Mouse (Mus musculus): ENCODE measurements around the gene Rapgef1. TPM values are rescaled to one million over a fixed set of nuclear protein-coding genes. Genes with fewer than 3 reads are reported as not detected.

Gene Rapgef1
- polyA plus RNA-seq, 1 experiment from 2014 or later: 11.2 TPM

DNA sequence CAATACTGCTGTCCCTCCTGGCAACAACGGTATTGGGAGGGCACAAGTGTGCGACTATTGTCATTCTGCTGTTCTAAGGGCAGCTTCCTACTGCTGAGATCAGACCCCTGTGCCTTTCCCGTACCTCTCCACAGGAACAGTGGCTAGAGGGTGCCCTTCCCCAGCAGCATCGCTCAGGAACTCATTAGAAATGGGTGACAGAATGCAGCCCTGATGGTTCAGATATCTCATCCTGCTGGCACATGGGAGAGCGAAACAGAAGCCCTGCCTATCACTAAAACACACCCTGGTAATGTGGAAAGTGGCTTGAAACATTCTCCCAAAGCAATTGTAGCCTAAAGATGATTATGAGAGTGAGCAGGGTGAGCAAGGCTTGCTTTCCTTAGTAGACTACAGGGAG lies 15.0 kb downstream of the Rapgef1 start:
- Histone ChIP-seq H3K4me3 (replicated peaks; ENCODE audit: low read length) (no peak overlapping the region), H3K4me2 (ENCODE audit: low read depth, low read length) (no peak overlapping the region), H3K4me1 (ENCODE audit: control insufficient read depth, insufficient read depth, low read length) (peaks cover 14% of the 10 kb centered on the region), H3K27me3 (ENCODE audit: control insufficient read depth, insufficient read depth, low read length) (no peaks in the 10 kb centered on the region), H3K9ac (ENCODE audit: low read length) (no peak overlapping the region), H3K36me3 (ENCODE audit: control insufficient read depth, insufficient read depth, low read length) (no peaks in the 10 kb centered on the region), H3K9me3 (replicated peaks; ENCODE audit: control insufficient read depth, low read length) (no peaks in the 10 kb centered on the region), H3K27ac (ENCODE audit: low read length) (no peak overlapping the region)
- 81% methylated on average over 5 of the region's 5 CpGs for WGBS
- ATAC-seq (ENCODE audit: insufficient read depth, low FRiP score): no peak

- 84% methylated on average over 5 of the region's 5 CpGs for WGBS
- Histone ChIP-seq H3K36me3 (ENCODE audit: control insufficient read depth, insufficient read depth, low read length) (no peaks in the 10 kb centered on the region), H3K27ac (ENCODE audit: low read length) (no peak overlapping the region), H3K4me3 (replicated peaks; ENCODE audit: low read length) (no peak overlapping the region), H3K4me1 (ENCODE audit: control insufficient read depth, insufficient read depth, low read length) (peaks cover 14% of the 10 kb centered on the region), H3K4me2 (ENCODE audit: low read depth, low read length) (no peak overlapping the region), H3K9me3 (replicated peaks; ENCODE audit: control insufficient read depth, low read length) (no peaks in the 10 kb centered on the region), H3K9ac (ENCODE audit: low read length) (no peak overlapping the region), H3K27me3 (ENCODE audit: control insufficient read depth, insufficient read depth, low read length) (no peaks in the 10 kb centered on the region)
- ATAC-seq (ENCODE audit: insufficient read depth, low FRiP score): no peak
Measured at GRCm38 (mm10) chr2:29635966-29636507, 16.5 kb downstream of the Rapgef1 start.

- Histone ChIP-seq H3K9me3 (replicated peaks; ENCODE audit: control insufficient read depth, low read length) (no peaks in the 10 kb centered on the region), H3K4me3 (replicated peaks; ENCODE audit: low read length) (no peak overlapping the region), H3K4me1 (ENCODE audit: control insufficient read depth, insufficient read depth, low read length) (peaks cover 14% of the 10 kb centered on the region), H3K27me3 (ENCODE audit: control insufficient read depth, insufficient read depth, low read length) (no peaks in the 10 kb centered on the region), H3K27ac (ENCODE audit: low read length) (no peak overlapping the region), H3K36me3 (ENCODE audit: control insufficient read depth, insufficient read depth, low read length) (no peaks in the 10 kb centered on the region), H3K9ac (ENCODE audit: low read length) (no peak overlapping the region), H3K4me2 (ENCODE audit: low read depth, low read length) (no peak overlapping the region)
- ATAC-seq (ENCODE audit: insufficient read depth, low FRiP score): no peak
Measured at GRCm38 (mm10) chr2:29637528-29637927, 18.0 kb downstream of the Rapgef1 start.

GRCm38 (mm10) chr2:29639377-29639776 lies 19.9 kb downstream of the Rapgef1 start:
- Histone ChIP-seq H3K4me1 (ENCODE audit: control insufficient read depth, insufficient read depth, low read length) (no peaks in the 10 kb centered on the region), H3K27me3 (ENCODE audit: control insufficient read depth, insufficient read depth, low read length) (no peaks in the 10 kb centered on the region), H3K4me3 (replicated peaks; ENCODE audit: low read length) (no peak overlapping the region), H3K4me2 (ENCODE audit: low read depth, low read length) (no peak overlapping the region), H3K9me3 (replicated peaks; ENCODE audit: control insufficient read depth, low read length) (no peaks in the 10 kb centered on the region), H3K36me3 (ENCODE audit: control insufficient read depth, insufficient read depth, low read length) (no peaks in the 10 kb centered on the region), H3K9ac (ENCODE audit: low read length) (no peak overlapping the region), H3K27ac (ENCODE audit: low read length) (peak overlapping the region; percentile 21)
- 55% methylated on average over 1 of the region's 1 CpGs for WGBS
- ATAC-seq (ENCODE audit: insufficient read depth, low FRiP score): no peak

- H3K9ac ChIP-seq (ENCODE audit: low read length): no peak overlapping the region
- no peak overlapping the region for H3K4me3 ChIP-seq (replicated peaks; ENCODE audit: low read length)
- H3K27me3 ChIP-seq (ENCODE audit: control insufficient read depth, insufficient read depth, low read length): no peaks in the 10 kb centered on the region
- H3K4me1 ChIP-seq (ENCODE audit: control insufficient read depth, insufficient read depth, low read length): no peaks in the 10 kb centered on the region
- no peak overlapping the region for H3K4me2 ChIP-seq (ENCODE audit: low read depth, low read length)
- ATAC-seq (ENCODE audit: insufficient read depth, low FRiP score): no peak
- no peaks in the 10 kb centered on the region for H3K36me3 ChIP-seq (ENCODE audit: control insufficient read depth, insufficient read depth, low read length)
- no peaks in the 10 kb centered on the region for H3K9me3 ChIP-seq (replicated peaks; ENCODE audit: control insufficient read depth, low read length)
- H3K27ac ChIP-seq (ENCODE audit: low read length): peak overlapping the region; percentile 9; the same call in 1 of the 2 replicates
- WGBS: 69% methylated on average over 5 of the region's 5 CpGs
Measured at GRCm38 (mm10) chr2:29639953-29640743, 20.6 kb downstream of the Rapgef1 start.

DNA sequence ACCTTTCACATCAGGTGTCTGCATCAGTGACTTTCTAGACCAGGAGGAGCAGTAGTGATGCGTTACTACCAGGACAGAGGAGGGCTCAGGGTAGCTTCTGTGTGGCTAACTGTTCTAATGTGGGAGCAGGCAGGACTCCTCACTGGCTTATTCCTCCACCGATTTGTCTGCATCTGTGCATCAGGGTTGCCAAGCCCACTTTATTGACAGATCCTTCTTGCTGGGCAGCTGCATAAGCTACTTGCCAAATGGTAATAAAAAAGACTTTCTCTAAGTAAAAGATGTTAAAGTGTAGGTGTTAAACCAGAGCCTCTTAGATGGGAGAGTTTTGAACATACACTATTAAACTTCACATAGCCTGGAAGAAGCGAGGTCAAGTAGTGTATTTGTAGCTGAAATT lies 22.2 kb downstream of the Rapgef1 start:
- Histone ChIP-seq H3K9ac (ENCODE audit: low read length) (no peak overlapping the region), H3K27ac (ENCODE audit: low read length) (no peak overlapping the region)

GRCm38 (mm10) chr2:29643418-29643817 lies 23.9 kb downstream of the Rapgef1 start:
- no peaks in the 10 kb centered on the region for H3K27me3 ChIP-seq (ENCODE audit: control insufficient read depth, insufficient read depth, low read length)
- H3K27ac ChIP-seq (ENCODE audit: low read length): no peak overlapping the region
- WGBS: 77% methylated on average over 4 of the region's 4 CpGs
- ATAC-seq (ENCODE audit: insufficient read depth, low FRiP score): 0 out of 2 replicates have a peak, but pooled peaks have one; percentile 39
- H3K36me3 ChIP-seq (ENCODE audit: control insufficient read depth, insufficient read depth, low read length): no peaks in the 10 kb centered on the region
- H3K9me3 ChIP-seq (replicated peaks; ENCODE audit: control insufficient read depth, low read length): no peaks in the 10 kb centered on the region
- H3K4me2 ChIP-seq (ENCODE audit: low read depth, low read length): no peak overlapping the region
- H3K4me3 ChIP-seq (replicated peaks; ENCODE audit: low read length): no peak overlapping the region
- 0 out of 2 replicates have a peak, but pooled peaks cover 4% of the 10 kb centered on the region for H3K4me1 ChIP-seq (ENCODE audit: control insufficient read depth, insufficient read depth, low read length)
- H3K9ac ChIP-seq (ENCODE audit: low read length): no peak overlapping the region

More for the DNA sequence above, 22.2 kb downstream of the Rapgef1 start:
- Histone ChIP-seq H3K4me3 (replicated peaks; ENCODE audit: low read length) (no peak overlapping the region), H3K9me3 (replicated peaks; ENCODE audit: control insufficient read depth, low read length) (no peaks in the 10 kb centered on the region), H3K36me3 (ENCODE audit: control insufficient read depth, insufficient read depth, low read length) (no peaks in the 10 kb centered on the region), H3K27me3 (ENCODE audit: control insufficient read depth, insufficient read depth, low read length) (no peaks in the 10 kb centered on the region), H3K4me2 (ENCODE audit: low read depth, low read length) (no peak overlapping the region), H3K4me1 (ENCODE audit: control insufficient read depth, insufficient read depth, low read length) (no peaks in the 10 kb centered on the region)
- no peak for ATAC-seq (ENCODE audit: insufficient read depth, low FRiP score)
- WGBS: 81% methylated on average over 3 of the region's 3 CpGs

DNA sequence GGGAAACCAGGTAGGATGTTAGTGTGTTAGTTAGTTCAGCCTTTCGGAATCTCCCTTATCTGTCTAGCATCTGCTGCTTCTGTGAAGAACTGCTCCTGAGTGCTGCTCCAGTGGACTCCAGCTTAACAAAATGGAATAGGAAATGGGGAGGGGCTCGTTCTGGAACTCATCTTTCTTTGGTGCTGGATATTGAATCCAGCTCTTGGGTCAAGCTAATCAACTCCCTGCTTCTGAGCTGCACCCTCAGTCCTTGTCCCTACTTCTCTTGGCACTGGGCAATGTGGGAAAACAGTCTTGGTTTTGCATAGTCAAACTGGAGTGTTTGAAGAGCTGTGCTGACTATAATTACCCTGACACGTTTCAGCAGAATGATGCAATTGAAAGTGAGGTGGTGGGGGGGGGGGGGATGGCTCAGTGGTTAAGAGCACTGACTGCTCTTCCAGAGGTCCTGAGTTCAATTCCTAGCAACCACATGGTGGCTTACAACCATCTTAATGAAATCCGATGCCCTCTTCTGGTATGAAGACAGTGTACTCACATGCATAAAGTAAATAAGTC lies 25.6 kb downstream of the Rapgef1 start:
- no peak overlapping the region for H3K4me3 ChIP-seq (replicated peaks; ENCODE audit: low read length)
- no peaks in the 10 kb centered on the region for H3K27me3 ChIP-seq (ENCODE audit: control insufficient read depth, insufficient read depth, low read length)
- no peak overlapping the region for H3K4me2 ChIP-seq (ENCODE audit: low read depth, low read length)
- no peak overlapping the region for H3K9ac ChIP-seq (ENCODE audit: low read length)
- H3K9me3 ChIP-seq (replicated peaks; ENCODE audit: control insufficient read depth, low read length): no peaks in the 10 kb centered on the region
- 74% methylated on average over 4 of the region's 4 CpGs for WGBS
- H3K4me1 ChIP-seq (ENCODE audit: control insufficient read depth, insufficient read depth, low read length): 0 out of 2 replicates have a peak, but pooled peaks cover 4% of the 10 kb centered on the region
- no peak for ATAC-seq (ENCODE audit: insufficient read depth, low FRiP score)
- no peaks in the 10 kb centered on the region for H3K36me3 ChIP-seq (ENCODE audit: control insufficient read depth, insufficient read depth, low read length)
- H3K27ac ChIP-seq (ENCODE audit: low read length): no peak overlapping the region

GRCm38 (mm10) chr2:29646613-29647012 lies 27.1 kb downstream of the Rapgef1 start:
- no peaks in the 10 kb centered on the region for H3K27me3 ChIP-seq (ENCODE audit: control insufficient read depth, insufficient read depth, low read length)
- peak; percentile 57; the same call in 1 of the 2 replicates for ATAC-seq (ENCODE audit: insufficient read depth, low FRiP score)
- no peak overlapping the region for H3K4me3 ChIP-seq (replicated peaks; ENCODE audit: low read length)
- no peak overlapping the region for H3K4me2 ChIP-seq (ENCODE audit: low read depth, low read length)
- H3K27ac ChIP-seq (ENCODE audit: low read length): no peak overlapping the region
- WGBS: 80% methylated on average over 3 of the region's 3 CpGs
- H3K9me3 ChIP-seq (replicated peaks; ENCODE audit: control insufficient read depth, low read length): no peaks in the 10 kb centered on the region
- H3K36me3 ChIP-seq (ENCODE audit: control insufficient read depth, insufficient read depth, low read length): no peaks in the 10 kb centered on the region
- 0 out of 2 replicates have a peak, but pooled peaks cover 4% of the 10 kb centered on the region for H3K4me1 ChIP-seq (ENCODE audit: control insufficient read depth, insufficient read depth, low read length)
- H3K9ac ChIP-seq (ENCODE audit: low read length): no peak overlapping the region

All from stomach, embryonic 16.5 days (tissue).